Mouse (Mus musculus) spleen, postnatal 4 days (tissue): Measurements from ENCODE around the gene Tmem202.
A peak's percentile ranks its signal among the peaks of the same experiment; 100 is the strongest.

Experiments used
- DNase-seq, 2 experiments: peaks; one replicate each; pipeline ENCODE4 v3.0.0; 2022; ENCODE audit warnings: low spot score in 2 of 2

Tmem202 gene

GRCm38 (mm10) chr9:59533422-59533821, 6.2 kb downstream of the Tmem202 start:
- no peak for DNase-seq

- DNase-seq = no peak
Observed at GRCm38 (mm10) chr9:59531645-59532044, 8.0 kb downstream of the Tmem202 start.

GRCm38 (mm10) chr9:59528274-59528673, 11.4 kb downstream of the Tmem202 start:
- no peak for DNase-seq

GRCm38 (mm10) chr9:59527580-59527979, 12.1 kb downstream of the Tmem202 start:
- DNase-seq = peak in 1 of 2 experiments; percentile 46

- no peak for DNase-seq
Observed at GRCm38 (mm10) chr9:59526727-59527126, 12.9 kb downstream of the Tmem202 start.

- DNase-seq = peak in 1 of 2 experiments; percentile 43
Observed at GRCm38 (mm10) chr9:59522906-59523305, 16.7 kb downstream of the Tmem202 start.

DNA sequence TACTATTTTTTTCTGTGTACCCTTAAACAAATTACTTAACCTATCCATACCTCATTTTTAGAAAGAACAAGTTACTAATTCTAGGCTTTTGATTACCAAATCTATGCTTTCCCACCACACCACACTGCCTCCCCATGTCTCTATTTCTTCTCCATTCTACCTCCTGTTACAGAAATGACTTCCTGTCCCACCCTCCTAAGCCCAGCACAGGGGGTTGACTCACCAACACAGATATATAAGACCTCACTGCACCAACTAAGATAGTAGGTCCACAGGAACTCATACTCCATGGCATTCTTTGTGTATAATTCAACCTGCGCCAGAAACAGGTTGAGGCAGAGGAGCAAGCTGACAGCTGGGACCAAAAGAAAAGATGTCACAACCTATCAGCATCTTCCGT, 20.3 kb downstream of the Tmem202 start:
- no peak for DNase-seq

DNA sequence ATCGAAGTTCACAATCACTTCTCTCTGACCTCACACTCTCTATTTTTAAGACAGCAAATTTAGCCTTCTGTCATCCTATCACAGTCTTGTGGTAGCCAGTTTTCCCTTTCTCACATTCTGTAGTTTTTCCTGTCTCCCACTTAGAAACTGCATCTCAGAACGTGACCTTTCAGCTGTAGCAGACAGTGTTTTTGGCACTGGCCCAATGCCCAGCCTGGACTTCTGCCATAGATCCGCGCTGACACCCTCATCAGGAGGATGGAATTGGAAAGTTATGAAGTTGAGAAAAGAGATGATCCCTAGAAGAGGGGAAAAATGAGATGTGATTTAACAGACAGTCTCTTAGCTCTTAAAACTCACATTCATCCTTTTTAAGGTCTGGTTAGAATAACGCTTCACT, 20.7 kb downstream of the Tmem202 start:
- DNase-seq = no peak

- DNase-seq = no peak
Observed at GRCm38 (mm10) chr9:59517127-59517526, 22.5 kb downstream of the Tmem202 start.

- no peak for DNase-seq
Observed at GRCm38 (mm10) chr9:59515069-59515468, 24.6 kb downstream of the Tmem202 start.

DNA sequence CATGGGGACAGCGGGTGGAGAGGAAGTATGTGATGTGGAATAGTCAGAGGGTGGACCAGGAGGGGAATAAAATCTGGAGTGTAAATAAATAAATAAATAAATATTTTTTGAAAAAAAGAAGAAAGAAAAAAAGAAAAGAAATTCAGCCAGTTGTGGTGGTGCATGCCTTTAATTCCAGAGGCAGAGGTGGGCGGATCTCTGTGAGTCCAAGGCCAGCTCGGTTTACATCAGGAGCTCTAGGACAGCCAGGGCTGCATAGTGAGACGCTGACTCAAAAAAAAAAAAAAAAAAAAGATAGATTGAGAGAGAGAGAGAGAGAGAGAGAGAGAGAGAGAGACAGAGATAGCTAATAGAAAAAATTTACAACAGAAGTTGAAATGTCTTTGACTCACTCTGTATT, 27.3 kb downstream of the Tmem202 start:
- no peak for DNase-seq

DNA sequence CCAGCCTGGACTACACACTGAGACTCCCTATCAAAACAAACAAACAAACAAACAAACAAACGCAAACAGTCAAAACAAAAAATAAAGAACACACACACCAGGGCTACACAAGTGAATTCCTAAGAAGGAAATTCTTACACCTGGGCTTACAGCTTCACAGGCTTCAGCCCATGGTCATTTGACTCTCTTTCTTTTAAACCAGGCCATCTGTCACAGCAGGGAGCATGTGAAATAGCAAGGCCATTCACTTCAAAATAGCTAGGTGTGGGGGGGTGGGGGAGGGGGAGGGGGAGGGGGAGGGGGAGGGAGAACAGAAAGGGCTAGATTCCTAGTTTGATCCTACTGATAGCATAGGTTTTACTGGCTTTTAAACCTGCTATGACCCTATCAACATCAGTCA, 31.5 kb downstream of the Tmem202 start:
- no peak for DNase-seq

DNA sequence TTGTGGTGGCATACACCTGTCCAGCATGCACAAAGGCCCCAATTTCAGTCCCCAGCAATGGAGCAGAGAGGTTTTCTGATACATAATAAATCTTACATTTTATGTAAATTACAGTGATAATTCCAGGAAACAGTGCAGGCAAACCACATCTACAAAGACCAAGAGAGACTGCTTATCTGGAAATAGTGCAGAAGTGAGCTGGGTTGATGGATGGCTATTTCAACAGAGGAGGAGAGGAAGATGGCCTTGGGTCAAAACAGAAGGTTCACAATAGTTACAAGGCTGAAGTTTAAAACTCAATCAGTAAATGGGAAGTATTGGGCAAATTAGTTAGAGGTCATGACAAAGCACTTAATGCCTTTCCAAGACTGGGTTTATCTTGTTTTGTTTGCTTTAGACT, 52.3 kb downstream of the Tmem202 start:
- no peak for DNase-seq

DNA sequence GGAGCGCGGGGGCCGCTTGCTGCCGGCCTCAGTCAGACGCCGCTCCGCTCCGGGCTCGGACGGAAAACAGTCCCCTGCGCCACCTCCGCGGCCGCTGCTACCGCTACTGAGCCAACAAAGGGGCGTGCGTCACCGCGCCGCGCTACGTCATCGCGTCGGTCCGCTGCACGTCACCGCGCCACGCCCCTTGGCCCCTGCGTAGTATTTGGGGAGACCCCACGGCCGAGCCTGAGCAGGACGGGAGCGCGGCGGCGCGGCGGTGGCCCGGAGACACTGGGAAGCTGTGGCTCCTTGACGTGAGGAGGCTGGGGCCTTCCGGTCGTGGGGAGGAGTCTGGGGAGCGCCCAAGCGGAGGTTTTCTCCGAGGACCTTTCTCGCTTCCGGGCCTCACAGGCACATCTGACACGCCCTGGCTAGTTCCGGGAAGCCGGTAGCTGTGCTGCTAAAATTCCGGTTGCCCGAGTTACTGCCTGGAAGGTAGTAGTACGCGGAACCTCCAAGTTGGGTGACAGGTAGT, 53.0 kb downstream of the Tmem202 start, which contains the start of gene Arih1:
Arih1 (minus strand) TSS at position 70 of the 517 bp plus-strand sequence.
- DNase-seq = peak; percentile 99

GRCm38 (mm10) chr9:59486076-59486518, 53.5 kb downstream of the Tmem202 start:
- peak; percentile 72 to 88 for DNase-seq

DNA sequence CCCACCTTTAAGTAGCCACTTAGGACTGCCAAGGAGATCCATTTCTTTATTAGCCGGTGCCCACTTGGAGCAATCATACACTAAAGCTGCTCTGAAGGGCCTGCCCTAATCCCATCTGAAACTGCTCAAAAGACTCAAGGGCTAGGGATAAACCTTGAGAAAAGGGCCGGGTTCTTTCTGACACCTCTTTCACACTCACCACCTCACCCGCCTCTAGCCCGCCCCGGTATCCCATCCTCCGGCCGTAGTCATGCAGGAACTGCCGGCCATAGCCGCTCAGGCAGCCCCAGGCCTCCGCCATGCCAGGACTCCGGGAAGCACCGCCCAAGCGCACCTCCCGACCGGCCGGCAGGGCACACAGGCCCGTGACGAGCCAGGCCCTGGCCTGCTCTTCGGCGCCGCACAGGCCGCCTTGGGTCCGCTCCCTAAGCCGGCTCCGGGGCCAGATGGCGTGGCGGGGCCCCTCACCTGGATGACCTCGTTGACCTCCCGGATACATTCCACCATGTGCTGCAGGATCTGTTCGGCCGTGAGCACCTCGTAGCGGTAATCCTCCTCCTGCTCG, 54.1 kb downstream of the Tmem202 start:
- DNase-seq = peak; percentile 77 to 88

DNA sequence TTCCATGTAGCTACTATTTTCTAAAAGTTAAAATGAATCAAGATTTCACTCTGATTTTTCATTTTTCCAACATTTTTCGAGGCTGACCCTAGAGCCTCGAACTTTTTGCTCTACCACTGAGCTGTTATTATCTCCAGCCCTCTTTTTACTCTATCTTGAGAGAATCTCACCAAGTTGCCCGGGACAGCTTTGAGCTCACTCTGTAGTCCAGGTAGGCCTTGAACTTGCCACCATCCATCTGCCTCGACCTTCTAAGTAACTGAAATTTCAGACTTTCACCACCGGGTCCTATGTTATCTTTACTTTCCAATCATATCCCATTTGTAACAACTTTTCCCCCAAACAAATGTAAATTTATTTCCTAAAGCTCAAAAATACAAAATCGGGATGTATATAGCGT, 54.9 kb downstream of the Tmem202 start:
- peak in 1 of 2 experiments; percentile 58 for DNase-seq

DNA sequence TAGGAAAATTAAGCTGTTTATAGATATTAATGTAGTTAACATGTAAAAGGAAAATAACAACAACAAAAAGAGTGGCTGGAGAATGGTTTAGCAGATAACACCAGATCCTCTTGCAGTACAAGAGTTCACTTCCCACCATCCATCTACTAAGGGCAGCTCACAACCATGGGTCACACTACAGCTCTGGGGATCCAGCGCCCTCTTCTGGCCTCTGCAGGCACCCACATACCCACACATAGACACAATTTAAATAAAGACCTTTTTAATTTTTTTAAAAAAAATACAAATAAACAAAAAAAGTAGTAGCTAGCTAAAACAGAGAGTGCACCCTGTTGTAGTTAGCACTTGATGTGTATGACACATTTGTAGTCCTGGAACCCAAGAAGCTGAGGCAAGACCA, 57.2 kb downstream of the Tmem202 start:
- peak; percentile 62 to 79 for DNase-seq

- no peak for DNase-seq
Observed at GRCm38 (mm10) chr9:59476617-59477016, 63.0 kb downstream of the Tmem202 start.

- no peak for DNase-seq
Observed at GRCm38 (mm10) chr9:59474838-59475237, 64.8 kb downstream of the Tmem202 start.

DNA sequence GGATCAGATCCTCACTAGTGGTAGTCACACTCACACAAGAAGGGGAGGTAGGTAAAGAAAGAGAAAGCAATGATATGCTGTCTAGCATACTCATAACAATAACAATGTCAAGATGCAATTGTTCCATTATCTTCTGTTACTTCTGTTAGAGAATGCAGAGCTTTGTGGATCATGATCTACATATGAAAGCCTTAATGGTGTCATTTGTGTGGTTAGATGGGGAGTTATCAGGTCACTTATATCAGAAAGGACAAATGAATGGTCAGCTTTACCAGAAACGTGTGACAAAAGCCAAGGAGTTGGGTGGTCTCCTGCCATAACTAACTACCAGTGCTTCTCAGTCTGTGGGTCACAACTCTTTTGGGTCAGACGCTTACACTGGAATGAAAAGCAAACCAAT, 66.5 kb downstream of the Tmem202 start:
- no peak for DNase-seq

DNA sequence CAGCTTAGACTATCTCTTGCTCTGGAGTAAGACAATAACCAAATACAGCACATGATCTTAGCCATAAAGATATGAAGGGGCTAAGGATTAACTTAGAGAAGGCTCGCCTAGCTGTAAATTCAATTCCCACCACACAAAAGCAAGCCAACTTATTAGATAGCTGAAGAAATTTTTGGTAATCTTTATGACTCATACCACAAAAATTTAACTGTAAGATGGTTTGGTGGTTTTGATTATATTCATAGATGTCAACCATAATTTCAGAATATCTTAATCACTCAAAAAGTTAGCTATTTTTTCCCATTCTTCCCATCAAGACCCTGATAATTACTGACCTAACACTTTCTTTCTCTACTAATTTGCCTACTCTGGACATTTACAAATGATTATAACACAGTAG, 70.2 kb downstream of the Tmem202 start:
- no peak for DNase-seq
